24 mouse cellular contexts compared by ENCODE assay signal in the genomic region with DNA sequence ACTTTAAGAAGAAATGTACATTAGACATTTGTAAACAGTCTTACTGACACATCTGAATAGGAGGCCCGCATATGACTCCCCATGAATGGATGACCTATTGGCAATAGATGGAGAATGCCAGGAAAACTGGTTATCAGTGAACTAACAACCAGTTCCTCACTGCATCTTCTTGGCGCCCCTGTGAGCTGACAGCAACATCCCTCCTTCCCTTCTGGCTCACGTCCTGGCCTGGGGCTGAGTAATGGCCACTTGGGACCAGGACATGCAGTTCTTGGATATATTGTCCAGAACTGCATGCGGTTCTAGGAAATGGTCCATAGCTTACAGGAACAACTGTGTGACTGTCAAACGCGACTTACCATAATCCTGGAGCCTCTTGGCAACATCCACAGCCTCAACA.
A peak's percentile ranks its signal among the peaks of the same experiment; 100 is the strongest.
DNase-seq lines count a peak whose midpoint lies in the region; ATAC-seq lines count a peak whose summit lies in the region.
"Had no signal": no experiment of that assay in that cellular context is flagged by ENCODE, and none has a peak within 500 bp of the region (broad histone marks: within the 10 kb centered on the region; RNA-seq: fewer than 3 reads in every experiment).

No protein-coding gene starts in this region.

- 66% methylated on average over 6 of the region's 6 CpGs for WGBS in heart, embryonic 12.5 days
- WGBS in hindbrain, embryonic 16.5 days = 88% methylated on average over 6 of the region's 6 CpGs

- peaks cover 32% of the 10 kb centered on the region for H3K36me3 ChIP-seq in heart, embryonic 12.5 days
- peaks cover 16% of the 10 kb centered on the region for H3K36me3 ChIP-seq in hindbrain, embryonic 16.5 days (ENCODE audit: control insufficient read depth, insufficient read depth, low read length)

- H3K4me2 ChIP-seq in heart, embryonic 12.5 days = no peak overlapping the region
- no peak overlapping the region for H3K4me2 ChIP-seq in hindbrain, embryonic 16.5 days (ENCODE audit: low read length)
- H3K4me2 ChIP-seq: embryonic facial prominence, embryonic 12.5 days; forebrain, embryonic 12.5 days; heart, embryonic 15.5 days; hindbrain, embryonic 13.5 days; liver, embryonic 13.5 days; lung, embryonic 15.5 days; midbrain, embryonic 15.5 days; neural tube, embryonic 12.5 days had no signal

- H3K9me3 ChIP-seq in heart, embryonic 12.5 days (replicated peaks) = no peaks in the 10 kb centered on the region; the same call in 1 of the 2 replicates
- H3K9me3 ChIP-seq in hindbrain, embryonic 16.5 days (ENCODE audit: control insufficient read depth, low read length) = no peaks in the 10 kb centered on the region; the same call in 1 of the 2 replicates
- H3K9me3 ChIP-seq: embryonic facial prominence, embryonic 12.5 days; heart, embryonic 15.5 days; hindbrain, embryonic 13.5 days; lung, embryonic 15.5 days; midbrain, embryonic 15.5 days had no signal

- peak; percentile 95 for DNase-seq in heart, adult 11 months
- DNase-seq in NIH3T3 (ENCODE audit: low read depth) = peak; percentile 64
- DNase-seq in heart, adult 9 months (ENCODE audit: low spot score in 2 of 2) = peak; percentile 27 to 30
- peak; percentile 49 for DNase-seq in heart, postnatal 4 days
- DNase-seq: adrenal gland, adult 2 months; cerebellum, adult 11 months; cerebellum, postnatal 14 days; kidney, adult 18-20 months; layer of hippocampus, adult 9-11 months; liver, embryonic 13.5 days; lung, postnatal 4 days; right cerebral cortex, postnatal 4 days had no signal

- no peak overlapping the region for H3K9ac ChIP-seq in heart, embryonic 12.5 days
- no peak overlapping the region for H3K9ac ChIP-seq in hindbrain, embryonic 16.5 days (ENCODE audit: low read depth, low read length)
- H3K9ac ChIP-seq: embryonic facial prominence, embryonic 12.5 days; forebrain, embryonic 12.5 days; heart, embryonic 15.5 days; hindbrain, embryonic 13.5 days; liver, embryonic 13.5 days; lung, embryonic 15.5 days; midbrain, embryonic 15.5 days; neural tube, embryonic 12.5 days had no signal

- H3K27me3 ChIP-seq in heart, embryonic 12.5 days (replicated peaks) = no peaks in the 10 kb centered on the region
- H3K27me3 ChIP-seq in hindbrain, embryonic 16.5 days (replicated peaks; ENCODE audit: control insufficient read depth, insufficient read depth, low read length) = no peaks in the 10 kb centered on the region
- H3K27me3 ChIP-seq: embryonic facial prominence, embryonic 12.5 days; forebrain, embryonic 12.5 days; heart, embryonic 15.5 days; hindbrain, embryonic 13.5 days; liver, embryonic 13.5 days; lung, embryonic 15.5 days; midbrain, embryonic 15.5 days; neural tube, embryonic 12.5 days; Patski had no signal

- H3K4me1 ChIP-seq in heart, embryonic 12.5 days (replicated peaks) = 0 out of 2 replicates have a peak, but pooled peaks cover 3% of the 10 kb centered on the region
- no peaks in the 10 kb centered on the region; the same call in 1 of the 2 replicates for H3K4me1 ChIP-seq in hindbrain, embryonic 16.5 days (ENCODE audit: control insufficient read depth, insufficient read depth, low read depth, low read length)
- H3K4me1 ChIP-seq: heart, embryonic 15.5 days; lung, embryonic 15.5 days; neural tube, embryonic 12.5 days had no signal

- ATAC-seq in heart, embryonic 12.5 days (ENCODE audit: insufficient number of reproducible peaks, low FRiP score) = no peak
- ATAC-seq in erythroid progenitor cell, adult 5-6 weeks (replicated peaks; ENCODE audit: low FRiP score, poor library complexity, severe bottlenecking) = no peak
- no peak for ATAC-seq in hindbrain, embryonic 16.5 days
- ATAC-seq: inflammation-experienced regulatory T-cells, adult 6 months; midbrain, embryonic 15.5 days; Patski had no signal

- H3K27ac ChIP-seq in heart, embryonic 12.5 days (ENCODE audit: poor library complexity, severe bottlenecking) = no peak overlapping the region
- no peak overlapping the region for H3K27ac ChIP-seq in hindbrain, embryonic 16.5 days (ENCODE audit: low read depth, low read length)
- H3K27ac ChIP-seq: embryonic facial prominence, embryonic 12.5 days; forebrain, embryonic 12.5 days; heart, embryonic 15.5 days; hindbrain, embryonic 13.5 days; liver, embryonic 13.5 days; lung, embryonic 15.5 days; midbrain, embryonic 15.5 days; neural tube, embryonic 12.5 days had no signal

- H3K4me3 ChIP-seq in heart, embryonic 12.5 days = no peak overlapping the region
- H3K4me3 ChIP-seq in hindbrain, embryonic 16.5 days (ENCODE audit: low read length) = no peak overlapping the region
- H3K4me3 ChIP-seq: embryonic facial prominence, embryonic 12.5 days; forebrain, embryonic 12.5 days; heart, embryonic 15.5 days; hindbrain, embryonic 13.5 days; liver, embryonic 13.5 days; lung, embryonic 15.5 days; midbrain, embryonic 15.5 days; neural tube, embryonic 12.5 days had no signal

Comparison
In these comparisons a context has a peak if more than half of its experiments do, and no peak if none do; other contexts are left out.
1. DNase-seq: peak in every context shown above with its lines; median percentile 95 in heart, adult 11 months; 64 in NIH3T3; 49 in heart, postnatal 4 days; 28 in heart, adult 9 months.